Mouse (Mus musculus): ENCODE measurements around the gene Tpo. TPM values are rescaled to one million over a fixed set of nuclear protein-coding genes. Genes with fewer than 3 reads are reported as not detected.

Tpo gene
- not detected in 2 replicates for polyA plus RNA-seq (2016; fragmentation: Nextera tagmentation; extraction: Ambion mirVana)

GRCm38 (mm10) chr12:30132524-30132923, at the start of gene Tpo:
Tpo (minus strand) TSS chr12:30132624.
- no peak within 1 kb of the TSS for H3K27ac ChIP-seq
- H3K27me3 ChIP-seq (ENCODE audit: low read depth, poor library complexity, severe bottlenecking) = no peaks in the 10 kb centered on the region
- H3K36me3 ChIP-seq = no peaks in the 10 kb centered on the region
- H3K4me1 ChIP-seq = no peaks in the 10 kb centered on the region
- H3K9me3 ChIP-seq (replicated peaks) = no peaks in the 10 kb centered on the region
- no peak for DNase-seq (ENCODE audit: low spot score)
- no peak within 1 kb of the TSS for H3K4me3 ChIP-seq
- WGBS = 86% methylated on average over 4 of the region's 4 CpGs

GRCm38 (mm10) chr12:30181721-30182120, 49.3 kb upstream of the Tpo start:
- no peaks in the 10 kb centered on the region for H3K27me3 ChIP-seq (ENCODE audit: low read depth, poor library complexity, severe bottlenecking)
- no peak for DNase-seq (ENCODE audit: low spot score)
- no peaks in the 10 kb centered on the region for H3K4me1 ChIP-seq
- H3K36me3 ChIP-seq = no peaks in the 10 kb centered on the region
- H3K4me3 ChIP-seq = no peak overlapping the region
- WGBS = 87% methylated on average over 3 of the region's 3 CpGs
- no peaks in the 10 kb centered on the region for H3K9me3 ChIP-seq (replicated peaks)
- no peak overlapping the region for H3K27ac ChIP-seq

GRCm38 (mm10) chr12:30179623-30180022, 47.2 kb upstream of the Tpo start:
- Histone ChIP-seq H3K27ac (no peak overlapping the region), H3K9me3 (replicated peaks) (no peaks in the 10 kb centered on the region), H3K27me3 (ENCODE audit: low read depth, poor library complexity, severe bottlenecking) (no peaks in the 10 kb centered on the region), H3K4me3 (no peak overlapping the region), H3K36me3 (no peaks in the 10 kb centered on the region), H3K4me1 (no peaks in the 10 kb centered on the region)
- 84% methylated on average over 1 of the region's 1 CpGs for WGBS
- no peak for DNase-seq (ENCODE audit: low spot score)

- DNase-seq (ENCODE audit: low spot score) = no peak
- Histone ChIP-seq H3K4me3 (no peak overlapping the region), H3K27me3 (ENCODE audit: low read depth, poor library complexity, severe bottlenecking) (no peaks in the 10 kb centered on the region), H3K27ac (no peak overlapping the region), H3K36me3 (no peaks in the 10 kb centered on the region), H3K4me1 (no peaks in the 10 kb centered on the region), H3K9me3 (replicated peaks) (no peaks in the 10 kb centered on the region)
- 88% methylated on average over 6 of the region's 6 CpGs for WGBS
Measured at GRCm38 (mm10) chr12:30177966-30178365, 45.5 kb upstream of the Tpo start.

GRCm38 (mm10) chr12:30177529-30177928, 45.1 kb upstream of the Tpo start:
- H3K4me1 ChIP-seq = no peaks in the 10 kb centered on the region
- no peaks in the 10 kb centered on the region for H3K36me3 ChIP-seq
- H3K27me3 ChIP-seq (ENCODE audit: low read depth, poor library complexity, severe bottlenecking) = no peaks in the 10 kb centered on the region
- 94% methylated on average over 2 of the region's 2 CpGs for WGBS
- H3K27ac ChIP-seq = no peak overlapping the region
- H3K9me3 ChIP-seq (replicated peaks) = no peaks in the 10 kb centered on the region
- no peak for DNase-seq (ENCODE audit: low spot score)
- H3K4me3 ChIP-seq = no peak overlapping the region

GRCm38 (mm10) chr12:30168491-30168890, 36.1 kb upstream of the Tpo start:
- Histone ChIP-seq H3K4me1 (no peaks in the 10 kb centered on the region), H3K36me3 (no peaks in the 10 kb centered on the region), H3K27me3 (ENCODE audit: low read depth, poor library complexity, severe bottlenecking) (no peaks in the 10 kb centered on the region), H3K9me3 (replicated peaks) (no peaks in the 10 kb centered on the region), H3K27ac (no peak overlapping the region), H3K4me3 (no peak overlapping the region)
- 91% methylated on average over 3 of the region's 3 CpGs for WGBS
- DNase-seq (ENCODE audit: low spot score) = no peak

- Histone ChIP-seq H3K27ac (no peak overlapping the region), H3K27me3 (ENCODE audit: low read depth, poor library complexity, severe bottlenecking) (no peaks in the 10 kb centered on the region), H3K4me1 (no peaks in the 10 kb centered on the region), H3K36me3 (no peaks in the 10 kb centered on the region), H3K4me3 (no peak overlapping the region), H3K9me3 (replicated peaks) (no peaks in the 10 kb centered on the region)
- DNase-seq (ENCODE audit: low spot score) = no peak
- WGBS = 78% methylated on average over 5 of the region's 5 CpGs
Measured at GRCm38 (mm10) chr12:30164538-30164937, 32.1 kb upstream of the Tpo start.

GRCm38 (mm10) chr12:30164005-30164404, 31.6 kb upstream of the Tpo start:
- DNase-seq (ENCODE audit: low spot score) = no peak
- Histone ChIP-seq H3K36me3 (no peaks in the 10 kb centered on the region), H3K4me3 (no peak overlapping the region), H3K27ac (no peak overlapping the region), H3K4me1 (no peaks in the 10 kb centered on the region), H3K9me3 (replicated peaks) (no peaks in the 10 kb centered on the region), H3K27me3 (ENCODE audit: low read depth, poor library complexity, severe bottlenecking) (no peaks in the 10 kb centered on the region)
- WGBS = 96% methylated on average over 6 of the region's 6 CpGs

- WGBS = 89% methylated on average over 5 of the region's 5 CpGs
- H3K9me3 ChIP-seq (replicated peaks) = no peaks in the 10 kb centered on the region
- H3K27ac ChIP-seq = no peak overlapping the region
- H3K4me3 ChIP-seq = no peak overlapping the region
- DNase-seq (ENCODE audit: low spot score) = no peak
- no peaks in the 10 kb centered on the region for H3K36me3 ChIP-seq
- no peaks in the 10 kb centered on the region for H3K27me3 ChIP-seq (ENCODE audit: low read depth, poor library complexity, severe bottlenecking)
- no peaks in the 10 kb centered on the region for H3K4me1 ChIP-seq
Measured at GRCm38 (mm10) chr12:30161731-30162406, 29.4 kb upstream of the Tpo start.

GRCm38 (mm10) chr12:30160475-30160874, 28.1 kb upstream of the Tpo start:
- Histone ChIP-seq H3K9me3 (replicated peaks) (no peaks in the 10 kb centered on the region), H3K27me3 (ENCODE audit: low read depth, poor library complexity, severe bottlenecking) (no peaks in the 10 kb centered on the region), H3K4me3 (no peak overlapping the region), H3K4me1 (no peaks in the 10 kb centered on the region), H3K36me3 (no peaks in the 10 kb centered on the region), H3K27ac (no peak overlapping the region)
- 91% methylated on average over 3 of the region's 3 CpGs for WGBS
- no peak for DNase-seq (ENCODE audit: low spot score)

- H3K9me3 ChIP-seq (replicated peaks) = no peaks in the 10 kb centered on the region
- no peak overlapping the region for H3K27ac ChIP-seq
- no peak for DNase-seq (ENCODE audit: low spot score)
- 92% methylated on average over 8 of the region's 8 CpGs for WGBS
- no peak overlapping the region for H3K4me3 ChIP-seq
- no peaks in the 10 kb centered on the region for H3K4me1 ChIP-seq
- H3K27me3 ChIP-seq (ENCODE audit: low read depth, poor library complexity, severe bottlenecking) = no peaks in the 10 kb centered on the region
- no peaks in the 10 kb centered on the region for H3K36me3 ChIP-seq
Measured at GRCm38 (mm10) chr12:30159788-30160187, 27.4 kb upstream of the Tpo start.

GRCm38 (mm10) chr12:30154079-30154673, 21.8 kb upstream of the Tpo start:
- WGBS = 80% methylated on average over 7 of the region's 7 CpGs
- Histone ChIP-seq H3K27me3 (ENCODE audit: low read depth, poor library complexity, severe bottlenecking) (no peaks in the 10 kb centered on the region), H3K36me3 (no peaks in the 10 kb centered on the region), H3K9me3 (replicated peaks) (no peaks in the 10 kb centered on the region), H3K4me1 (no peaks in the 10 kb centered on the region), H3K27ac (no peak overlapping the region), H3K4me3 (no peak overlapping the region)
- no peak for DNase-seq (ENCODE audit: low spot score)

GRCm38 (mm10) chr12:30142085-30142484, 9.7 kb upstream of the Tpo start:
- Histone ChIP-seq H3K27me3 (ENCODE audit: low read depth, poor library complexity, severe bottlenecking) (no peaks in the 10 kb centered on the region), H3K4me1 (no peaks in the 10 kb centered on the region), H3K36me3 (no peaks in the 10 kb centered on the region), H3K27ac (no peak overlapping the region), H3K9me3 (replicated peaks) (no peaks in the 10 kb centered on the region), H3K4me3 (no peak overlapping the region)
- 71% methylated on average over 3 of the region's 3 CpGs for WGBS
- no peak for DNase-seq (ENCODE audit: low spot score)

GRCm38 (mm10) chr12:30129411-30129716, 3.1 kb downstream of the Tpo start:
- no peak for DNase-seq (ENCODE audit: low spot score)
- Histone ChIP-seq H3K4me1 (no peaks in the 10 kb centered on the region), H3K27ac (no peak overlapping the region), H3K36me3 (no peaks in the 10 kb centered on the region), H3K9me3 (replicated peaks) (no peaks in the 10 kb centered on the region), H3K4me3 (no peak overlapping the region), H3K27me3 (ENCODE audit: low read depth, poor library complexity, severe bottlenecking) (no peaks in the 10 kb centered on the region)
- 88% methylated on average over 6 of the region's 6 CpGs for WGBS
